Mouse (Mus musculus): ENCODE data around the gene Ccdc60. TPM values are rescaled to one million over a fixed set of nuclear protein-coding genes. Genes with fewer than 3 reads are reported as not detected.
A peak's percentile ranks its signal among the peaks of the same experiment; 100 is the strongest.

Ccdc60 gene
- polyA plus RNA-seq, 1 experiment from 2014 or later: 3.1 TPM

DNA sequence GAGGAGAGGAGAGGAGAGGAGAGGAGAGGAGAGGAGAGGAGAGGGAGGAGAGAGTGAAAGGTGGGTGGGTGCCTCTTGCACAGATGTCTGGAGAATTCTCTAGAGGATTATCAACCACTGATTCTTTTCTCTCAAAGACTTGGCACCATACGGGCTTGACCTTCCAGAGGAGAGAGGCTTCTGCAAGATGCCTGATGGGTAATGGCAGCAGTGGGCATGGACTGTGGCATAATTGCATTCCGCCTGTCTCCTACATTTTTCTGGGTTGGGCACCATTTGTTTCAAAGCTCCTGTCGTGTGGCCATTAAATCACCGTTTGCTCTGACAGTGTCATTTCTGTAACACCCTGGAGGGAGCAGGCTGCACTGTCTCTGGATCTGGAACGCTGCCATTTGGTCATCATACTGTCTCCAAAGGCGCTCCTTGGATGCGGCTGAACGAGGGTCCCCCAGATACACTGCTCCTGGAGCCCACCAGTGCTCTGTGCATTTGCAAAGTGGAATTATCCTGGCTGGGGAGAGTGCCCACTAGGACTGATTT is 30.4 kb downstream of the Ccdc60 start:
- Histone ChIP-seq H3K36me3 (replicated peaks; ENCODE audit: control insufficient read depth, insufficient read depth) (no peaks in the 10 kb centered on the region), H3K27ac (no peak overlapping the region), H3K4me2 (replicated peaks) (no peak overlapping the region), H3K4me1 (replicated peaks; ENCODE audit: control insufficient read depth, insufficient read depth, low read length) (peaks cover 6% of the 10 kb centered on the region), H3K4me3 (replicated peaks; ENCODE audit: low read length) (no peak overlapping the region), H3K27me3 (ENCODE audit: control insufficient read depth, insufficient read depth, low read length) (no peaks in the 10 kb centered on the region), H3K9ac (no peak overlapping the region), H3K9me3 (ENCODE audit: control insufficient read depth, low read length) (no peaks in the 10 kb centered on the region)
- 39% methylated on average over 8 of the region's 8 CpGs for WGBS
- no peak for ATAC-seq (ENCODE audit: low FRiP score)
- no peak for DNase-seq (ENCODE audit: low spot score)

DNA sequence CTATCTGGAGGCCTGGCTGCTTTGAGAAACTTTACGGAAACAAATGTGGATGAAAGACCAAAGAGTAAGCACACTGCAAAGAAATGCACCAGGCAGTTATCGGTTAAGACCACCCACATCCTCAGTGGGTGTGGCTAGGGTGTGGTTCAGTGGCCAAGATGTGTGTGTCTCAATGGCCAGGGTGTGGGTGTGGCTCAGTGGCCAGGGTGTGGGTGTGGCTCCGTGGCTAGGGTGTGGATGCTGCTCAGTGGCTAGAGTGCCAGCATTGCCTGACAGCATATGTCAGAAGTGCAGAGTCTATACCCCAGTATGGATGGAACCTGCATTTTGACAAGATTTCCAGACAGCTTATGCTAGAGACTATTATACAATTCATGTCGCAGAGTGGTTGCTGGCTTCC is 34.9 kb downstream of the Ccdc60 start:
- no peak overlapping the region for H3K4me2 ChIP-seq (replicated peaks)
- no peaks in the 10 kb centered on the region for H3K36me3 ChIP-seq (replicated peaks; ENCODE audit: control insufficient read depth, insufficient read depth)
- H3K27me3 ChIP-seq (ENCODE audit: control insufficient read depth, insufficient read depth, low read length): no peaks in the 10 kb centered on the region
- 89% methylated on average over 4 of the region's 4 CpGs for WGBS
- no peak overlapping the region for H3K9ac ChIP-seq
- no peak overlapping the region for H3K27ac ChIP-seq
- peaks cover 6% of the 10 kb centered on the region for H3K4me1 ChIP-seq (replicated peaks; ENCODE audit: control insufficient read depth, insufficient read depth, low read length)
- DNase-seq (ENCODE audit: low spot score) (no peak), ATAC-seq (ENCODE audit: low FRiP score) (no peak)
- no peak overlapping the region for H3K4me3 ChIP-seq (replicated peaks; ENCODE audit: low read length)
- no peaks in the 10 kb centered on the region for H3K9me3 ChIP-seq (ENCODE audit: control insufficient read depth, low read length)

DNA sequence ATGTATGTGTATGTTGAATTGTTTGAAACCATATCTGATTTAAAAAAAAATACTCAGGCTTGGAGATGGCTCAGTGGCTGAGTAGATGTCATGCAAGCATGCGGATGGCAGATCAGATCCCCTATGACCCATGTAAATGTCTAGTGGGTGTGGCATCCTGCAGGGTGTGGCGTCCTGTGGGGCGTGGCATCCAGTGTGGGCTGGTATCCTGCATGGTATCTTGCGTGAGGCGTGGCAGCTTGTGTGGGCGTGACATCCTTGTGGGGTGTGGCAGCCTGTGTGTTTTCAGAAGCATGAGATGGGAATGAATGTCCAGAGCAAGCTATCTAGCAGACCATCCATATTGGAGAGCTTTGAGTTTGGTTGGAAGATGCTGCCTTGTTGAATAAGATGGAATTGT is 36.6 kb downstream of the Ccdc60 start:
- no peaks in the 10 kb centered on the region for H3K27me3 ChIP-seq (ENCODE audit: control insufficient read depth, insufficient read depth, low read length)
- H3K9ac ChIP-seq: no peak overlapping the region
- no peaks in the 10 kb centered on the region for H3K4me1 ChIP-seq (replicated peaks; ENCODE audit: control insufficient read depth, insufficient read depth, low read length)
- H3K4me2 ChIP-seq (replicated peaks): no peak overlapping the region
- H3K27ac ChIP-seq: no peak overlapping the region
- H3K9me3 ChIP-seq (ENCODE audit: control insufficient read depth, low read length): no peaks in the 10 kb centered on the region
- DNase-seq (ENCODE audit: low spot score) (no peak), ATAC-seq (ENCODE audit: low FRiP score) (no peak)
- H3K36me3 ChIP-seq (replicated peaks; ENCODE audit: control insufficient read depth, insufficient read depth): no peaks in the 10 kb centered on the region
- 96% methylated on average over 6 of the region's 6 CpGs for WGBS
- no peak overlapping the region for H3K4me3 ChIP-seq (replicated peaks; ENCODE audit: low read length)

DNA sequence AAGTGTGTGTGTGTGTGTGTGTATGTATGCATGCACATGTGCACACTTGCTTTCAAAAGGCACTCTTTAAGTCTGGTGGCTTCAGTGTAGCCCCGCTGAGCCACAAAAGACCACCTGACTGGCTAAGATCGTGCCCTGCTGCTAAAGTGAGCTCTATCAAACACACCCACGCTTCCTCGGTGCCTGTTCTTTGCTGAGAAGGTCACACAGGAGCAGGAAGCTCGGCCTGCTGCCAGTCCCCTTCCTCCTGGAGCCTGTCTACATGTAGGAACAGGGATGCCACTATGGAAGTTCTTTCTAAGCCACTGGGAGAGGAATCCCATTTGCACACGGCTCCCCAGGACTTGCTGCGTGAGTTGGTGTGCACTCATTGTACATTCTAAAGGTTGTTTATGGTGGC is 42.1 kb downstream of the Ccdc60 start:
- no peak for DNase-seq (ENCODE audit: low spot score)
- WGBS: 86% methylated on average over 7 of the region's 7 CpGs
- no peak for ATAC-seq (ENCODE audit: low FRiP score)
- no peaks in the 10 kb centered on the region for H3K36me3 ChIP-seq (replicated peaks; ENCODE audit: control insufficient read depth, insufficient read depth)
- H3K4me2 ChIP-seq (replicated peaks): no peak overlapping the region
- no peaks in the 10 kb centered on the region for H3K9me3 ChIP-seq (ENCODE audit: control insufficient read depth, low read length)
- H3K27ac ChIP-seq: no peak overlapping the region
- H3K9ac ChIP-seq: no peak overlapping the region
- no peaks in the 10 kb centered on the region for H3K4me1 ChIP-seq (replicated peaks; ENCODE audit: control insufficient read depth, insufficient read depth, low read length)
- H3K4me3 ChIP-seq (replicated peaks; ENCODE audit: low read length): no peak overlapping the region
- no peaks in the 10 kb centered on the region for H3K27me3 ChIP-seq (ENCODE audit: control insufficient read depth, insufficient read depth, low read length)

DNA sequence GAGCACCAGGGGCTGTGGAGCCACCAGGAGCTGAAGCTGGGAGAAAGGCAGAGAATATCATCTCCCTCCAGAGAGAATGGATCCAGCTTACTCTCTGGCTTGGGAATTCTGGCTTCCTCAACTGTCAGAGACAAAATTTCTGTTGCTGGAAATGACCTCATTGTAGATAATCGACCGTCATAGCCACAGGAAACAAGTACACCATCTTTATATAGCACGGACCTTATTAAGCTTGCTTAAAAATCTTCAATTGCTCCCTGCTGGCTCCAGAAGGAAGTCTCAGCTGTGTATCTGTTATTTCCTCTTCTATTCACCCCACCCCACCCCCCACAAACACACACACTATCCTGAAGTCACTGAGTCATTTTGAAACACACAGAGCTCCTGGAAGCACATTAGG is 44.3 kb downstream of the Ccdc60 start:
- H3K9ac ChIP-seq: no peak overlapping the region
- no peaks in the 10 kb centered on the region for H3K9me3 ChIP-seq (ENCODE audit: control insufficient read depth, low read length)

DNA sequence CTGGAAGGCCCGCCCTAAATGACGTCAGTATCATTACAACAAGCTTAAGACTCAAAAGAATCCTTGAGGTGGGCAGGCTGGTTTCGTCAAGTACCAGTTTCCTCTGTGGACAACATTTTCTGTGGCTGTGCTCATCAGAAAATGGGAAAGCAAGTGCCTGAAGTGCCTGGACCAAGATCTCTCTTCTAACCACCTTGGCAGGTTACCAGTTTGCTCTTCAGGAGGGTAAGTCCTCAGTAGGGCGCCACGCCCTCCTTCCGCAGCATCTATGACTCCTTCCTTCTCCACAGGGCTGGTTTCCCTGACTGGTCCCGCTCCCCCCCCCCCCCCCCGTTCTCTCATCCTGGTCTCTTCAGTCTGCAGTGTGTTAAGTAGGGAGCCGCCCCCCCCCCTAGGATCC is 45.2 kb downstream of the Ccdc60 start:
- no peak overlapping the region for H3K9ac ChIP-seq
- H3K27ac ChIP-seq: no peak overlapping the region
- H3K4me2 ChIP-seq (replicated peaks): no peak overlapping the region
- DNase-seq (ENCODE audit: low spot score) (no peak), ATAC-seq (ENCODE audit: low FRiP score) (no peak)
- no peak overlapping the region for H3K4me3 ChIP-seq (replicated peaks; ENCODE audit: low read length)
- no peaks in the 10 kb centered on the region for H3K36me3 ChIP-seq (replicated peaks; ENCODE audit: control insufficient read depth, insufficient read depth)
- H3K4me1 ChIP-seq (replicated peaks; ENCODE audit: control insufficient read depth, insufficient read depth, low read length): no peaks in the 10 kb centered on the region
- no peaks in the 10 kb centered on the region for H3K9me3 ChIP-seq (ENCODE audit: control insufficient read depth, low read length)
- no peaks in the 10 kb centered on the region for H3K27me3 ChIP-seq (ENCODE audit: control insufficient read depth, insufficient read depth, low read length)
- 89% methylated on average over 8 of the region's 9 CpGs for WGBS

More for the DNA sequence above, 44.3 kb downstream of the Ccdc60 start:
- H3K4me1 ChIP-seq (replicated peaks; ENCODE audit: control insufficient read depth, insufficient read depth, low read length): no peaks in the 10 kb centered on the region
- no peaks in the 10 kb centered on the region for H3K36me3 ChIP-seq (replicated peaks; ENCODE audit: control insufficient read depth, insufficient read depth)
- H3K4me3 ChIP-seq (replicated peaks; ENCODE audit: low read length): no peak overlapping the region
- 79% methylated on average over 3 of the region's 3 CpGs for WGBS
- no peak for DNase-seq (ENCODE audit: low spot score)
- no peak for ATAC-seq (ENCODE audit: low FRiP score)
- H3K27me3 ChIP-seq (ENCODE audit: control insufficient read depth, insufficient read depth, low read length): no peaks in the 10 kb centered on the region
- H3K27ac ChIP-seq: no peak overlapping the region
- no peak overlapping the region for H3K4me2 ChIP-seq (replicated peaks)

DNA sequence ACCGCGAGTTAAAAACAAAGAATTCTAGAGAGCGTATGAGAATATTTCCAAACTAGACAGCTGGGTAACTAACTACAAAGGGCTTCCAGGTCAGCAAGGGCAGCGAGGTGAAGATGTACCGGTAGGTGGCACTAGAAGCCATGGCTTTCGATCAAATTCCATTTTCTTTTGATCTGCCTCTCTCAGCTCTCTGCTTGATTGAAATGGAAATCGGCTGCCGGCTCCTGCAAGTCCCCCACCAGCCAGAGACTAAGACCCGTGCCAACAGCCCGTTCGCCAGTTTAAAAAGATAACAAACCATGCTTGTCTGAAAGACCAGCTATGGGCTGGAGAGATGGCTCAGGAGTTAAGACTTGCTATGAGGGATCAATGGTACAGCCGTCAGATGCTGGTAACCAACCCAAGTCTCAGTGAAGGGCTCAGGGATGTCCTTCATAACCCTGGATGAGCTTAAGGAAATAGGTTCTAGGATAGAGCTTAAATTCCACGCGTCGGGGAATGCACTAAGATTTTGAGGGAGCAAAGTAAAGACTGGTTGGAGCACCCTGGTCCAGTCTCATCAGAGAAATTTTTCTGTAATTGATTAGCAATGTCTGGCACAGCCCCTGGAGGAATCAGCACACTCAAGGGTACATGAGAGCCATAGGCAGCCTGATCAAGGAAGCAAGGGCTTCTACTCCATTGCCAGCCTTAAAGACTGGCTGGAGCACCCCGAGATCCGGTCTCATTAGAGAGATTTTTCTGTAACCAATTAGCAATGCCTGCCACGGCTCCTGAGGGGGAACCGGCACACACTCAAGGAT is 56.7 kb downstream of the Ccdc60 start:
- H3K4me3 ChIP-seq (replicated peaks; ENCODE audit: low read length): peak overlapping the region; percentile 9; the same call in 1 of the 2 replicates
- H3K27ac ChIP-seq: 0 out of 2 replicates have a peak overlapping the region, but pooled peaks have one; percentile 9
- DNase-seq (ENCODE audit: low spot score) (peak; percentile 88), ATAC-seq (ENCODE audit: low FRiP score) (0 out of 2 replicates have a peak, but pooled peaks have one; percentile 59)
- H3K4me2 ChIP-seq (replicated peaks): peak overlapping the region; percentile 40
- H3K27me3 ChIP-seq (ENCODE audit: control insufficient read depth, insufficient read depth, low read length): no peaks in the 10 kb centered on the region
- 0 out of 2 replicates have a peak, but pooled peaks cover 6% of the 10 kb centered on the region for H3K4me1 ChIP-seq (replicated peaks; ENCODE audit: control insufficient read depth, insufficient read depth, low read length)
- 20% methylated on average over 19 of the region's 19 CpGs for WGBS
- H3K9ac ChIP-seq: no peak overlapping the region; the same call in 1 of the 2 replicates
- no peaks in the 10 kb centered on the region for H3K9me3 ChIP-seq (ENCODE audit: control insufficient read depth, low read length)
- H3K36me3 ChIP-seq (replicated peaks; ENCODE audit: control insufficient read depth, insufficient read depth): no peaks in the 10 kb centered on the region

DNA sequence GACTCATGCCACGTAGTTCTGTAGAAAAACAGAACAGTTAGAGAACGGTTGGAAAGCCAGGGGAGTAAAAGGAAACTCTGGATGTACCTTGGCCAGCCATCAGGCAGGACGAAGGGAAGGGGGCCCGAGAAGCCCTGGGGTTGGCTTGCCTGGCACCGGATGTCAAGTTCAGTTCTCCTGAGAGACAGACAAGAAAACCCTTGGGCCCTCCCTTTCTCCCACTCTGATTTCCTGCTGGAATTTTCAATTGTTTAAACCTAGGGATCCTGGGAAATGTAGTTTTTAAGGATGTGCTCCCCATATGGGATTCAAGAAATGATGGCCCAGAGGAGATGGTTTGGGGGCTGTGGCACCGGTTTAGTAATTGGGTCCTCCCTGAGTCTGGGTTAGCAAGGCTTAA is 60.4 kb downstream of the Ccdc60 start:
- no peaks in the 10 kb centered on the region for H3K36me3 ChIP-seq (replicated peaks; ENCODE audit: control insufficient read depth, insufficient read depth)
- 0 out of 2 replicates have a peak, but pooled peaks cover 6% of the 10 kb centered on the region for H3K4me1 ChIP-seq (replicated peaks; ENCODE audit: control insufficient read depth, insufficient read depth, low read length)
- H3K9me3 ChIP-seq (ENCODE audit: control insufficient read depth, low read length): no peaks in the 10 kb centered on the region
- H3K4me2 ChIP-seq (replicated peaks): no peak overlapping the region
- WGBS: 72% methylated on average over 6 of the region's 6 CpGs
- no peak overlapping the region for H3K9ac ChIP-seq
- H3K27me3 ChIP-seq (ENCODE audit: control insufficient read depth, insufficient read depth, low read length): no peaks in the 10 kb centered on the region
- ATAC-seq (ENCODE audit: low FRiP score) (no peak), DNase-seq (ENCODE audit: low spot score) (no peak)
- H3K27ac ChIP-seq: no peak overlapping the region
- H3K4me3 ChIP-seq (replicated peaks; ENCODE audit: low read length): no peak overlapping the region

DNA sequence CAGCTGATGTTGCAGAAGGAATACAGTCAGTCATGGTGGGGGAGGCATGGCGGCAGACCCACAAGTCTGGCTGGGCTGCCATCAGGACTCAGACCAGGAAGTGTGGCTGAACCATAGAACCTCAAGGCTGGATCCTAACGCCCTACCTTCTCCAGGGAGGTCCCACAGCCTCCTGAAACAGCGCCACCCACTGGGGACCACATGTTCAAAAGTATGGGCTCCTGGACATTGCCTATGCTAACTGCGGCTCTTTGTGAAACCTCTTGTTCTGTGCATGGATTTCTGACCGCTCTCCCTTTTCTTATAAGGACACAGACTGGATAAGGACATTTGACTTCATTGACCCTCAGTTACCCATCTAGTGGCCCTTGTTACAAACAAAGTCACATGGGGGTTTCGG is 64.8 kb downstream of the Ccdc60 start:
- Histone ChIP-seq H3K4me2 (replicated peaks) (no peak overlapping the region), H3K4me3 (replicated peaks; ENCODE audit: low read length) (no peak overlapping the region), H3K27me3 (ENCODE audit: control insufficient read depth, insufficient read depth, low read length) (no peaks in the 10 kb centered on the region), H3K4me1 (replicated peaks; ENCODE audit: control insufficient read depth, insufficient read depth, low read length) (no peaks in the 10 kb centered on the region; the same call in 1 of the 2 replicates), H3K27ac (no peak overlapping the region), H3K36me3 (replicated peaks; ENCODE audit: control insufficient read depth, insufficient read depth) (no peaks in the 10 kb centered on the region), H3K9ac (no peak overlapping the region), H3K9me3 (ENCODE audit: control insufficient read depth, low read length) (no peaks in the 10 kb centered on the region)
- ATAC-seq (ENCODE audit: low FRiP score) (no peak), DNase-seq (ENCODE audit: low spot score) (no peak)
- 78% methylated on average over 6 of the region's 6 CpGs for WGBS
